27 mouse cellular contexts compared by ENCODE assay signal in the genomic region with DNA sequence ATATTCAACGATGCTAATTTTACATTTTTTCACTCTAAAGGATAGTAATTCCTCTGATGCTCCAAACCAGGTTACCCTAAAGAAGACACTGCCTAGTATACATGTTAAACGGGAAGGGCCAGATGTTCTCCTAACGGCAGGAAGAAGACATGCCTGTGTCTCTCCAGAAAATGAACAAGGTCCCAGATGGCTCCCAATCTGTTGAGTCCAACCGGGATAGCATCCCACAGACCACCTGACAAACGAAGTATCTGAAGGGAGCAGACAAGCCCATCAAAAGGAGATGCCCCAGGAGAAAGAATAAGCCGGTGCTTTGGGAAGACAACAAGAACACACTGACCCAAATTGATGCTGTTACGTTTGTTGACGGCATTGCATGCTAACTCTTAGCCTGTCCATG. TPM values are rescaled to one million over a fixed set of nuclear protein-coding genes. Genes with fewer than 3 reads are reported as not detected.
A peak's percentile ranks its signal among the peaks of the same experiment; 100 is the strongest.
DNase-seq lines count a peak whose midpoint lies in the region; ATAC-seq and TF ChIP-seq lines count a peak whose summit lies in the region.
"Had no signal": no experiment of that assay in that cellular context is flagged by ENCODE, and none has a peak within 500 bp of the region (broad histone marks: within the 10 kb centered on the region; RNA-seq: fewer than 3 reads in every experiment).

No protein-coding gene starts in this region.

- no peak overlapping the region for H3K9ac ChIP-seq in forebrain, embryonic 14.5 days (ENCODE audit: low read length)
- H3K9ac ChIP-seq in forebrain, embryonic 15.5 days (replicated peaks): no peak overlapping the region
- H3K9ac ChIP-seq: embryonic facial prominence, embryonic 12.5 days; embryonic facial prominence, embryonic 15.5 days; heart, embryonic 12.5 days; heart, embryonic 15.5 days; hindbrain, embryonic 14.5 days had no signal

- no peak overlapping the region for H3K4me3 ChIP-seq in forebrain, embryonic 14.5 days (ENCODE audit: low read depth, low read length)
- no peak overlapping the region for H3K4me3 ChIP-seq in forebrain, embryonic 15.5 days
- H3K4me3 ChIP-seq in left cerebral cortex, adult 2 months: no peak overlapping the region
- H3K4me3 ChIP-seq: embryonic facial prominence, embryonic 12.5 days; embryonic facial prominence, embryonic 15.5 days; gastrocnemius, adult 2 months; heart, embryonic 12.5 days; heart, embryonic 15.5 days; hindbrain, embryonic 10.5 days had no signal

- H3K27ac ChIP-seq in forebrain, embryonic 14.5 days (ENCODE audit: low read depth, low read length): no peak overlapping the region
- H3K27ac ChIP-seq in forebrain, embryonic 15.5 days (replicated peaks): no peak overlapping the region
- H3K27ac ChIP-seq in left cerebral cortex, adult 2 months: no peak overlapping the region
- H3K27ac ChIP-seq: embryonic facial prominence, embryonic 12.5 days; embryonic facial prominence, embryonic 15.5 days; gastrocnemius, adult 2 months; heart, embryonic 15.5 days; hindbrain, embryonic 10.5 days; hindbrain, embryonic 14.5 days had no signal

- no peak for TF ChIP-seq CTCF in left cerebral cortex, adult 2 months (IDR thresholded peaks at IDR 0.05)

- H3K4me1 ChIP-seq in forebrain, embryonic 14.5 days (ENCODE audit: control insufficient read depth, insufficient read depth, low read length): no peaks in the 10 kb centered on the region
- no peaks in the 10 kb centered on the region for H3K4me1 ChIP-seq in forebrain, embryonic 15.5 days
- H3K4me1 ChIP-seq: embryonic facial prominence, embryonic 12.5 days; embryonic facial prominence, embryonic 15.5 days; heart, embryonic 12.5 days; heart, embryonic 15.5 days had no signal

- intact Hi-C loops in left cerebral cortex, postnatal 14 days (cut with DNase I): loop anchor here (2.0 to 5.0 kb wide), 2 partner anchors 109 to 133 kb away; no protein-coding TSS in a partner anchor
- intact Hi-C loops in left cerebral cortex, adult 2 months (cut with DNase I): loop anchor here (2.0 kb wide), 2 partner anchors 205 to 215 kb away; no protein-coding TSS in a partner anchor

- no peaks in the 10 kb centered on the region for H3K9me3 ChIP-seq in forebrain, embryonic 14.5 days (replicated peaks; ENCODE audit: control insufficient read depth, low read length)
- H3K9me3 ChIP-seq in forebrain, embryonic 15.5 days: no peaks in the 10 kb centered on the region
- H3K9me3 ChIP-seq: embryonic facial prominence, embryonic 12.5 days; embryonic facial prominence, embryonic 15.5 days; heart, embryonic 12.5 days; heart, embryonic 15.5 days; hindbrain, embryonic 10.5 days had no signal

- ATAC-seq in forebrain, embryonic 14.5 days: no peak
- no peak for ATAC-seq in forebrain, embryonic 15.5 days (replicated peaks)
- ATAC-seq in inflammation-experienced regulatory T-cells, adult 6 months: no peak
- ATAC-seq: activated CD4-positive, CD25-positive, alpha-beta regulatory T cell, adult 4 months; forebrain, embryonic 16.5 days had no signal

- peak; percentile 28 for DNase-seq in forebrain, embryonic 14.5 days (ENCODE audit: low spot score)
- DNase-seq in left cerebral cortex, postnatal 14 days (ENCODE audit: low spot score in 2 of 2): peak; percentile 17 to 27
- DNase-seq in left cerebral cortex, adult 2 months (ENCODE audit: extremely low spot score in 1 of 2, low spot score in 2 of 2): no peak
- DNase-seq in layer of hippocampus, adult 18-20 months (ENCODE audit: low spot score in 2 of 2): peak; percentile 18 to 61
- DNase-seq in layer of hippocampus, adult 9-10 months (ENCODE audit: low spot score): peak; percentile 21
- DNase-seq in lung, postnatal 25 days (ENCODE audit: low spot score): no peak
- DNase-seq: adrenal gland, adult 8-10 months; adrenal gland, postnatal 25 days; cerebellum, adult 9-11 months; gastrocnemius, adult 2 months; gastrocnemius, postnatal 14 days; heart, postnatal 10 days had no signal

- H3K27me3 ChIP-seq in forebrain, embryonic 14.5 days (replicated peaks; ENCODE audit: control insufficient read depth, insufficient read depth, low read length): no peaks in the 10 kb centered on the region
- no peaks in the 10 kb centered on the region for H3K27me3 ChIP-seq in forebrain, embryonic 15.5 days
- H3K27me3 ChIP-seq: embryonic facial prominence, embryonic 12.5 days; embryonic facial prominence, embryonic 15.5 days had no signal

- no peaks in the 10 kb centered on the region for H3K36me3 ChIP-seq in forebrain, embryonic 14.5 days (ENCODE audit: control insufficient read depth, insufficient read depth, low read length)
- no peaks in the 10 kb centered on the region for H3K36me3 ChIP-seq in forebrain, embryonic 15.5 days
- H3K36me3 ChIP-seq: embryonic facial prominence, embryonic 12.5 days; embryonic facial prominence, embryonic 15.5 days; heart, embryonic 12.5 days; heart, embryonic 15.5 days; hindbrain, embryonic 10.5 days had no signal

- WGBS in forebrain, embryonic 14.5 days: 62% methylated on average over 8 of the region's 8 CpGs
- WGBS in forebrain, embryonic 15.5 days: 60% methylated on average over 8 of the region's 8 CpGs

- H3K4me2 ChIP-seq in forebrain, embryonic 14.5 days (ENCODE audit: low read length): no peak overlapping the region
- H3K4me2 ChIP-seq in forebrain, embryonic 15.5 days (replicated peaks): no peak overlapping the region
- H3K4me2 ChIP-seq: embryonic facial prominence, embryonic 12.5 days; embryonic facial prominence, embryonic 15.5 days; heart, embryonic 12.5 days; heart, embryonic 15.5 days; hindbrain, embryonic 14.5 days had no signal

RNA-seq across cellular contexts. Expression of a gene that starts 2.8 kb away (rescaled TPM):
- 0.04 TPM in 1 of 2 replicates, not detected in the other for polyA plus RNA-seq in forebrain, embryonic 14.5 days (2014; fragmentation: Nextera tagmentation; extraction: Ambion mirVana)
- polyA plus RNA-seq in forebrain, embryonic 15.5 days (2015; fragmentation: Nextera tagmentation; extraction: Ambion mirVana): not detected in 2 replicates
- under 1 TPM; 0.15 to 0.23 TPM for total RNA-seq in left cerebral cortex, postnatal 14 days (2021)
- total RNA-seq in left cerebral cortex, adult 2 months (2021): under 1 TPM; 0.14 to 0.16 TPM
- under 1 TPM; 0.50 to 0.74 TPM for total RNA-seq in layer of hippocampus, adult 18-20 months (2021)
- not detected for polyA plus RNA-seq in inflammation-experienced regulatory T-cells, adult 6 months (2017; shearing (Covaris generic))
- total RNA-seq: common myeloid progenitor, adult 5-6 weeks; ES-E14; gastrocnemius, adult 2 months; heart, adult 18-20 months; heart, postnatal 10 days; heart, postnatal 36 days had no signal
- polyA plus RNA-seq: activated CD4-positive, CD25-positive, alpha-beta regulatory T cell, adult 4 months; gonadal fat pad, adult 2 months; heart, embryonic 12.5 days; hindbrain, embryonic 14.5 days had no signal

RNA-seq across cellular contexts. Expression of a gene that starts 50.0 kb away (rescaled TPM):
- 0.05 and 0.20 TPM in 2 replicates for polyA plus RNA-seq in forebrain, embryonic 14.5 days (2014; fragmentation: Nextera tagmentation; extraction: Ambion mirVana)
- polyA plus RNA-seq in forebrain, embryonic 15.5 days (2015; fragmentation: Nextera tagmentation; extraction: Ambion mirVana): 0.08 and 0.11 TPM in 2 replicates
- 1 to 10 TPM in 1 of 2 experiments, under 1 TPM in 1; 0.72 to 1.4 TPM for total RNA-seq in left cerebral cortex, postnatal 14 days (2021)
- 1 to 10 TPM in 1 of 2 experiments, under 1 TPM in 1; 0.86 to 2.1 TPM for total RNA-seq in left cerebral cortex, adult 2 months (2021)
- 1 to 10 TPM; 2.3 to 3.1 TPM for total RNA-seq in layer of hippocampus, adult 18-20 months (2021)
- polyA plus RNA-seq in inflammation-experienced regulatory T-cells, adult 6 months (2017; shearing (Covaris generic)): under 1 TPM in 2 of 3 experiments, not detected in 1; 0.08 to 0.18 TPM
- total RNA-seq: common myeloid progenitor, adult 5-6 weeks; gastrocnemius, adult 2 months; gastrocnemius, postnatal 14 days had no signal
- polyA plus RNA-seq: embryonic facial prominence, embryonic 12.5 days had no signal

Comparison
In these comparisons a context has a peak if more than half of its experiments do, and no peak if none do; other contexts are left out.
1. DNase-seq: peak in forebrain, embryonic 14.5 days (single experiment), left cerebral cortex, postnatal 14 days (2 of 2), layer of hippocampus, adult 18-20 months (2 of 2) and layer of hippocampus, adult 9-10 months (single experiment); none in left cerebral cortex, adult 2 months (0 of 2) and lung, postnatal 25 days (single experiment).